In genomic region chr2:155369333-155369883, GRCm38 (mm10) we compare ENCODE assay signal across 8 mouse cellular contexts. TPM values are rescaled to one million over a fixed set of nuclear protein-coding genes. Genes with fewer than 3 reads are reported as not detected.
A peak's percentile ranks its signal among the peaks of the same experiment; 100 is the strongest.
DNase-seq lines count a peak whose midpoint lies in the region; ATAC-seq and TF ChIP-seq lines count a peak whose summit lies in the region.
"Had no signal": no experiment of that assay in that cellular context is flagged by ENCODE, and none has a peak within 500 bp of the region (broad histone marks: within the 10 kb centered on the region; RNA-seq: fewer than 3 reads in every experiment).

No protein-coding gene starts in this region.

- H3K27ac ChIP-seq in heart, embryonic 12.5 days (ENCODE audit: poor library complexity, severe bottlenecking), result peak overlapping the region; percentile 78
- 0 out of 2 replicates have a peak overlapping the region, but pooled peaks have one; percentile 34 for H3K27ac ChIP-seq in macrophage
- no peak overlapping the region for H3K27ac ChIP-seq in forebrain, postnatal 0 days (ENCODE audit: low read depth, low read length)
- H3K27ac ChIP-seq in forebrain, embryonic 10.5 days, result no peak overlapping the region

- no peak overlapping the region for H3K4me3 ChIP-seq in heart, embryonic 12.5 days
- H3K4me3 ChIP-seq in macrophage (ENCODE audit: inconsistent target), result no peak overlapping the region
- no peak overlapping the region for H3K4me3 ChIP-seq in forebrain, postnatal 0 days (ENCODE audit: low read depth, low read length)
- no peak overlapping the region for H3K4me3 ChIP-seq in forebrain, embryonic 10.5 days
- H3K4me3 ChIP-seq: megakaryocyte, embryonic 14.5 days had no signal

- TF ChIP-seq CTCF in forebrain, postnatal 0 days (IDR thresholded peaks at IDR 0.05; ENCODE audit: low read depth), result no peak

- H3K4me2 ChIP-seq in heart, embryonic 12.5 days, result no peak overlapping the region
- no peak overlapping the region for H3K4me2 ChIP-seq in forebrain, postnatal 0 days (ENCODE audit: low read depth)

- DNase-seq in 416B (ENCODE audit: low read depth) (peak; percentile 74), MN1 (ENCODE audit: low spot score) (peak; percentile 96)
- peak; percentile 76 to 77 for DNase-seq in kidney, postnatal 36 days
- DNase-seq in forebrain, postnatal 0 days, result no peak
- DNase-seq in forebrain, embryonic 10.5 days (ENCODE audit: extremely low spot score, low spot score), result no peak

- no peaks in the 10 kb centered on the region for H3K79me2 ChIP-seq in macrophage (ENCODE audit: inconsistent target)

- 38% methylated on average over 7 of the region's 7 CpGs for WGBS in heart, embryonic 12.5 days
- 35% methylated on average over 7 of the region's 7 CpGs for whole genome bisulfite sequencing in macrophage (ENCODE audit: missing documents)
- WGBS in forebrain, postnatal 0 days, result 55% methylated on average over 7 of the region's 7 CpGs
- 80% methylated on average over 7 of the region's 7 CpGs for WGBS in forebrain, embryonic 10.5 days

- no peaks in the 10 kb centered on the region for H3K9me3 ChIP-seq in heart, embryonic 12.5 days (replicated peaks)
- H3K9me3 ChIP-seq in forebrain, postnatal 0 days (ENCODE audit: low read length), result no peaks in the 10 kb centered on the region
- H3K9me3 ChIP-seq in forebrain, embryonic 10.5 days, result no peaks in the 10 kb centered on the region
- H3K9me3 ChIP-seq: megakaryocyte, embryonic 14.5 days had no signal

- peaks cover 25% of the 10 kb centered on the region for H3K4me1 ChIP-seq in heart, embryonic 12.5 days (replicated peaks)
- H3K4me1 ChIP-seq in forebrain, postnatal 0 days (ENCODE audit: insufficient read depth), result no peaks in the 10 kb centered on the region
- H3K4me1 ChIP-seq in forebrain, embryonic 10.5 days, result no peaks in the 10 kb centered on the region

- ATAC-seq in heart, embryonic 12.5 days (ENCODE audit: insufficient number of reproducible peaks, low FRiP score), result peak; percentile 61; the same call in 1 of the 2 replicates
- ATAC-seq in forebrain, postnatal 0 days, result no peak

- H3K36me3 ChIP-seq in heart, embryonic 12.5 days, result no peaks in the 10 kb centered on the region
- H3K36me3 ChIP-seq in macrophage (ENCODE audit: inconsistent target), result no peaks in the 10 kb centered on the region
- no peaks in the 10 kb centered on the region for H3K36me3 ChIP-seq in forebrain, postnatal 0 days (ENCODE audit: insufficient read depth)
- no peaks in the 10 kb centered on the region for H3K36me3 ChIP-seq in forebrain, embryonic 10.5 days (replicated peaks)

- no peaks in the 10 kb centered on the region for H3K27me3 ChIP-seq in heart, embryonic 12.5 days (replicated peaks)
- H3K27me3 ChIP-seq in forebrain, postnatal 0 days (ENCODE audit: insufficient read depth, low read length), result no peaks in the 10 kb centered on the region
- H3K27me3 ChIP-seq in forebrain, embryonic 10.5 days (ENCODE audit: poor library complexity, severe bottlenecking), result no peaks in the 10 kb centered on the region

- no peak overlapping the region for H3K9ac ChIP-seq in heart, embryonic 12.5 days
- no peak overlapping the region for H3K9ac ChIP-seq in forebrain, postnatal 0 days

RNA-seq across cellular contexts. Expression of gene Trp53inp2, which starts 11.5 kb away (rescaled TPM):
- polyA plus RNA-seq in heart, embryonic 12.5 days (2016; fragmentation: Nextera tagmentation; extraction: Ambion mirVana), result 137 and 138 TPM in 2 replicates
- total RNA-seq in macrophage (2018; cell fraction: chromatin; rRNA removed), result 100 to 1,000 TPM in 7 of 26 experiments, 10 to 100 TPM in 19; 10.3 to 180 (median 77.7) TPM
- 10 to 100 TPM; 61.6 to 98.6 (median 85.7) TPM for total RNA-seq in macrophage (2018; cell fraction: cytosol; rRNA removed)
- 100 to 1,000 TPM in 16 of 26 experiments, 10 to 100 TPM in 10; 22.6 to 176 (median 120) TPM for total RNA-seq in macrophage (2018; cell fraction: nucleus; rRNA removed)
- polyA plus RNA-seq in macrophage (2018), result 38.4 to 62.3 TPM (median 55.4 TPM) in 3 replicates
- total RNA-seq in forebrain, postnatal 0 days (2014; rRNA removed), result 76.0 and 100.0 TPM in 2 replicates
- 58.6 and 60.2 TPM in 2 replicates for polyA plus RNA-seq in forebrain, postnatal 0 days (2015; fragmentation: Nextera tagmentation; extraction: Ambion mirVana)
- polyA plus RNA-seq in forebrain, embryonic 10.5 days (2016; fragmentation: Nextera tagmentation; extraction: Ambion mirVana), result 28.9 and 33.7 TPM in 2 replicates

RNA-seq across cellular contexts. Expression of gene Pigu, which starts 12.2 kb away (rescaled TPM):
- 56.1 and 56.2 TPM in 2 replicates for polyA plus RNA-seq in heart, embryonic 12.5 days (2016; fragmentation: Nextera tagmentation; extraction: Ambion mirVana)
- 10 to 100 TPM in 25 of 26 experiments, 1 to 10 TPM in 1; 8.2 to 57.5 (median 34.7) TPM for total RNA-seq in macrophage (2018; cell fraction: chromatin; rRNA removed)
- 10 to 100 TPM; 19.7 to 41.8 (median 31.7) TPM for total RNA-seq in macrophage (2018; cell fraction: cytosol; rRNA removed)
- total RNA-seq in macrophage (2018; cell fraction: nucleus; rRNA removed), result 10 to 100 TPM; 17.6 to 58.3 (median 32.9) TPM
- 26.4 to 67.1 TPM (median 39.7 TPM) in 3 replicates for polyA plus RNA-seq in macrophage (2018)
- 26.5 and 31.2 TPM in 2 replicates for total RNA-seq in forebrain, postnatal 0 days (2014; rRNA removed)
- polyA plus RNA-seq in forebrain, postnatal 0 days (2015; fragmentation: Nextera tagmentation; extraction: Ambion mirVana), result 50.2 and 50.7 TPM in 2 replicates
- 52.6 and 56.5 TPM in 2 replicates for polyA plus RNA-seq in forebrain, embryonic 10.5 days (2016; fragmentation: Nextera tagmentation; extraction: Ambion mirVana)

Comparison
In these comparisons a context has a peak if more than half of its experiments do, and no peak if none do; other contexts are left out.
1. DNase-seq: peak in 416B (single experiment), MN1 (single experiment) and kidney, postnatal 36 days (2 of 2); none in forebrain, postnatal 0 days (single experiment) and forebrain, embryonic 10.5 days (single experiment).
2. H3K27ac ChIP-seq: peak in heart, embryonic 12.5 days (single experiment) and macrophage (single experiment); none in forebrain, postnatal 0 days (single experiment) and forebrain, embryonic 10.5 days (single experiment).